Mouse (Mus musculus): Measurements from ENCODE around the gene A630089N07Rik. TPM values are rescaled to one million over a fixed set of nuclear protein-coding genes. Genes with fewer than 3 reads are reported as not detected.
"Not testable (repeated sequence)": the region's sequence is repeated elsewhere in the genome, so short reads cannot be mapped to it uniquely, and the experiment has no call there.

The A630089N07Rik gene
- polyA plus RNA-seq (2015; fragmentation: Nextera tagmentation; extraction: Ambion mirVana) = 11.1 and 11.9 TPM in 2 replicates

DNA sequence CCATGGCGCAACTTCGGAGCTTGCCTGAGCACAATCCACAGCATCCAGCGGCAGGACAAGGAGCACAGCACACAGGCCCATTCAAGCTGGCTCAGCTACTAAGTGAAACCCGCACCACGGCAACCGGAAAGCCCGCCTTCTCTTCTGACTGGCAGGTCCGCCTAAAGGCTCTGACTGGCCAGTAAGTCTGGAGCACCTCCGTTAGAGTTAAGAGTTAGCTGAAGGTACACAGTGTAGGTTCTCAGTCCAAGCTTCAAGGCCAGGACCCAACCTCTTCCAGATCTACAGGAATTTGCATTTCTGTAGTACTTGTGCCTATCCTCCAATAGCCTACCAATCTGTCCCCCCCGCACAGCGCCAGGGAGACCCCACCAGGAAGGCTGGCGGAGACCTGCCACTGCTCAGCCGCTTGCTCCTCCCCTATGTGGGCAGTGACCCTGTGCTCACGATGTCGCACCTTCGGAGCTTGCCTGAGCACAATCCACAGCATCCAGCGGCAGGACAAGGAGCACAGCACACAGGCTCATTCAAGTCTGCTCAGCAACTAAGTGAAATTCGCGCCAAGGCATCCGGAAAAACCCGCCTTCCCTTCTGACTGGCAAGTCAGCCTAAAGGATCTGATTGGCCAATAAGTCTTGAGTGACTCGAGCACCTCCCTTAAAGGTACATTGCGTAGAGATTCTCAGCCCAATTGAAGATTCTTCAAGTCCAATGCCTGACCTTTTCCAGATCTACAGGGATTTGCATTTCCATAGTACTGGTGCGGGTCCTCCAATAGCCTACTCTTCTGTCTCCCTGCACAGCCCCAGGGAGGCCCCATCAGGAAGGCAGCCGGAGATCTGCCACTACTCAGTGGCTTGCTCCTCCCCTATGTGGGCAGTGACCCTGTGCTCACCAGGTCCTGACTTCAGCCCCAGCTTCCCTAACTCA, at the start of gene A630089N07Rik:
Gene A630089N07Rik (minus strand): TSS at position 562 of the 930 bp plus-strand sequence.
- not testable (repeated sequence) for H3K27me3 ChIP-seq (replicated peaks); H3K9me3 ChIP-seq; H3K36me3 ChIP-seq
- under 1% methylated on average over 25 of the region's 25 CpGs for WGBS
- peak within 1 kb of the TSS; percentile 79 for H3K4me2 ChIP-seq
- ATAC-seq (ENCODE audit: extremely low read depth, insufficient number of reproducible peaks, low FRiP score, low TSS enrichment) = peak; percentile 90
- peak within 1 kb of the TSS; percentile 86 for H3K4me3 ChIP-seq
- peak within 1 kb of the TSS; percentile 88 for H3K27ac ChIP-seq (replicated peaks)
- H3K4me1 ChIP-seq = peaks cover 22% of the 10 kb centered on the region
- peak within 1 kb of the TSS; percentile 86 for H3K9ac ChIP-seq

DNA sequence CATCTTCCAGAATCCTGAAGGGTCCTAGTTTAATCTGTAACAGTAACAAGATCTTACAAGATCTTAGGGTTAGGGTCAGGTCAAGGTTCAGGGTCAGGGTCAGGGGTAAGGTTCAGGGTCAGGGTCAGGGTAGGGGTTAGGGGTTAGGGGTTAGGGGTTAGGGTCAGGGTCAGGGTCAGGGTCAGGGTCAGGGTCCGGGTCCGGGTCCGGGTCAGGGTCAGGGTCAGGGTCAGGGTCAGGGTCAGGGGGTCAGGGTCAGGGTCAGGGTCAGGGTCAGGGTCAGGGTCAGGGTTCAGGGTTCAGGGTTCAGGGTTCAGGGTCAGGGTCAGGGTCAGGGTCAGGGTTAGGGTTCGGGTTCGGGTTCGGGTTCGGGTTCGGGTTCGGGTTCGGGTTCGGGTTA, 24.9 kb upstream of the A630089N07Rik start:
- Histone ChIP-seq H3K27ac (replicated peaks) (no peak overlapping the region), H3K4me2 (no peak overlapping the region), H3K4me1 (no peaks in the 10 kb centered on the region), H3K9me3 (peaks cover 17% of the 10 kb centered on the region), H3K4me3 (no peak overlapping the region), H3K9ac (no peak overlapping the region), H3K27me3 (replicated peaks) (no peaks in the 10 kb centered on the region), H3K36me3 (no peaks in the 10 kb centered on the region)
- no peak for ATAC-seq (ENCODE audit: extremely low read depth, insufficient number of reproducible peaks, low FRiP score, low TSS enrichment)
- 96% methylated on average over 11 of the region's 11 CpGs for WGBS

DNA sequence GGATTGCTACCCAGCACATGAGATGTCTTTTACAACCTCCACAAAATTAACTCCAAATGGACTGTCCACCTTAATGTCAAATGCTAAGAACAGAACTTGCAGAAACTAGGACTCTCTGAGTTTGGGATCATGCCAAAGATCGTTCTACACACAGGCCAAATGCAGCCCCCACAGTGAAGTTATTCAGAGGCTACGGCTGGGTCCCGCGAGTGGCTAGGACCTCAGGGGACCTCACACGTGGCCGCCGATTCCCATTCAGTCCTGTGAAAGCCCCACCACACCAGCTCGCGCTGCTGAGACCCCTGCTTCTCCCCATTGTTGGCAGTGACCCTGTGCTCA, 731 bp downstream of the A630089N07Rik start:
- under 1% methylated on average over 9 of the region's 9 CpGs for WGBS
- H3K27ac ChIP-seq (replicated peaks) = peak overlapping the region; percentile 88
- not testable (repeated sequence) for ATAC-seq (ENCODE audit: extremely low read depth, insufficient number of reproducible peaks, low FRiP score, low TSS enrichment)

GRCm38 (mm10) chr16:98081140-98081539, 1.1 kb downstream of the A630089N07Rik start:
- not testable (repeated sequence) for ATAC-seq (ENCODE audit: extremely low read depth, insufficient number of reproducible peaks, low FRiP score, low TSS enrichment)
- peak overlapping the region; percentile 86 for H3K4me3 ChIP-seq
- 71% methylated on average over 1 of the region's 1 CpGs for WGBS

More for the DNA sequence above, 731 bp downstream of the A630089N07Rik start:
- not testable (repeated sequence) for H3K36me3 ChIP-seq; H3K27me3 ChIP-seq (replicated peaks); H3K9me3 ChIP-seq
- H3K9ac ChIP-seq = peak overlapping the region; percentile 86
- H3K4me2 ChIP-seq = peak overlapping the region; percentile 79
- peaks cover 22% of the 10 kb centered on the region for H3K4me1 ChIP-seq
- peak overlapping the region; percentile 86 for H3K4me3 ChIP-seq

DNA sequence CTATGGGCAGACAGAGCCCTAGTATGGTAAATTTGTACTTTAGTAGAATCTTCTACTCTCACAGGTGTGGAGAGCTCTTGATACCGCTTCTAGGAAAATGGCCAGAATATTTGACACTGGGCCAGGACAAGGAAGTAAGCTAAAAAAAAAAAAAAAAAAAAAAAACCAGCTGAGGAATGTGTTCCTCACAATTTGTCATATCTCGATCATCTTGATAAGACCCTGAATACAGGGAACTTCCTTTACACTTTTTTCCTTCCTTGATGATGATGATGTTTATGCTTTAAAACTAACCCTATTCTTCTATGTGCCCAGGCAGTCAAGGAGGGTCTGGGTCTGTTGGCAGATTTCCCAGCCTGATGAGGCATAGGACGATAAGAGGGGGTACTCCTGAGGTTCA, 2.9 kb downstream of the A630089N07Rik start:
- H3K4me1 ChIP-seq = peaks cover 22% of the 10 kb centered on the region
- 69% methylated on average over 3 of the region's 3 CpGs for WGBS
- H3K27me3 ChIP-seq (replicated peaks); ATAC-seq (ENCODE audit: extremely low read depth, insufficient number of reproducible peaks, low FRiP score, low TSS enrichment); H3K4me3 ChIP-seq; H3K9ac ChIP-seq; H3K27ac ChIP-seq (replicated peaks); H3K36me3 ChIP-seq; H3K4me2 ChIP-seq; H3K9me3 ChIP-seq: not testable (repeated sequence)

More at GRCm38 (mm10) chr16:98081140-98081539, 1.1 kb downstream of the A630089N07Rik start:
- peaks cover 22% of the 10 kb centered on the region for H3K4me1 ChIP-seq
- not testable (repeated sequence) for H3K9me3 ChIP-seq; H3K27me3 ChIP-seq (replicated peaks); H3K27ac ChIP-seq (replicated peaks); H3K36me3 ChIP-seq
- peak overlapping the region; percentile 79 for H3K4me2 ChIP-seq
- H3K9ac ChIP-seq = peak overlapping the region; percentile 86

- Histone ChIP-seq H3K4me1 (no peaks in the 10 kb centered on the region), H3K4me3 (no peak overlapping the region), H3K27me3 (replicated peaks) (no peaks in the 10 kb centered on the region), H3K4me2 (no peak overlapping the region), H3K9me3 (no peaks in the 10 kb centered on the region), H3K27ac (replicated peaks) (no peak overlapping the region), H3K36me3 (peaks cover 17% of the 10 kb centered on the region), H3K9ac (no peak overlapping the region)
- ATAC-seq (ENCODE audit: extremely low read depth, insufficient number of reproducible peaks, low FRiP score, low TSS enrichment) = no peak
- WGBS = 69% methylated on average over 2 of the region's 2 CpGs
Measured at GRCm38 (mm10) chr16:98041676-98042075, 40.6 kb downstream of the A630089N07Rik start.

- not testable (repeated sequence) for H3K4me2 ChIP-seq; H3K27me3 ChIP-seq (replicated peaks); H3K27ac ChIP-seq (replicated peaks); H3K4me3 ChIP-seq; ATAC-seq (ENCODE audit: extremely low read depth, insufficient number of reproducible peaks, low FRiP score, low TSS enrichment); H3K4me1 ChIP-seq; H3K9ac ChIP-seq
- WGBS = 94% methylated on average over 2 of the region's 2 CpGs
- Histone ChIP-seq H3K9me3 (peaks cover 14% of the 10 kb centered on the region), H3K36me3 (peaks cover 28% of the 10 kb centered on the region)
Measured at GRCm38 (mm10) chr16:98034971-98035370, 47.3 kb downstream of the A630089N07Rik start.

DNA sequence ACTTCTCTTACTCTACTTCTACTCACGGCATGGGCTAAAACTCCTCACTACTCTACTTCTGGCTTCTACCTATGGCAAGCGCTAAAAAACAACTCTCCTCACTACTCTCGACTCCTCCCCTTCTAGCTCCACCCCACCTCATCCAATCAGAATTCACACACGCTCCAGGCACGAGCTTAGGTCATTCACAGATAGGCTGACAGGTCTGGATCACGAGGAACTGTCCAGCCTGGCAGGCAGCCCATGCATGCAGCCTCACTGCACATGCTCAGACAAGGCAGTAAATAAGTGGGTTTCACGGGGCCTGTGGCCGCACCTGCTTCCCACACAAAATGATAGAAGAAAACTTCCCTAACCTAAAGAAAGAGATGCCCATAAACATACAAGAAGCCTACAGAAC, 56.1 kb downstream of the A630089N07Rik start:
- not testable (repeated sequence) for ATAC-seq (ENCODE audit: extremely low read depth, insufficient number of reproducible peaks, low FRiP score, low TSS enrichment); H3K27ac ChIP-seq (replicated peaks); H3K4me3 ChIP-seq; H3K9me3 ChIP-seq; H3K4me2 ChIP-seq; H3K27me3 ChIP-seq (replicated peaks); H3K9ac ChIP-seq; H3K4me1 ChIP-seq
- peaks cover 22% of the 10 kb centered on the region for H3K36me3 ChIP-seq
- 73% methylated on average over 8 of the region's 8 CpGs for WGBS

GRCm38 (mm10) chr16:98022657-98023345, 59.4 kb downstream of the A630089N07Rik start:
- 65% methylated on average over 2 of the region's 2 CpGs for WGBS
- peaks cover 14% of the 10 kb centered on the region for H3K9me3 ChIP-seq
- peaks cover 31% of the 10 kb centered on the region for H3K36me3 ChIP-seq
- H3K27ac ChIP-seq (replicated peaks) = no peak overlapping the region
- H3K9ac ChIP-seq = no peak overlapping the region
- H3K4me1 ChIP-seq = no peaks in the 10 kb centered on the region
- no peak overlapping the region for H3K4me3 ChIP-seq
- ATAC-seq (ENCODE audit: extremely low read depth, insufficient number of reproducible peaks, low FRiP score, low TSS enrichment) = no peak
- no peaks in the 10 kb centered on the region for H3K27me3 ChIP-seq (replicated peaks)
- no peak overlapping the region for H3K4me2 ChIP-seq

GRCm38 (mm10) chr16:98022081-98022480, 60.2 kb downstream of the A630089N07Rik start:
- no peaks in the 10 kb centered on the region for H3K4me1 ChIP-seq
- no peak overlapping the region for H3K4me3 ChIP-seq
- no peak for ATAC-seq (ENCODE audit: extremely low read depth, insufficient number of reproducible peaks, low FRiP score, low TSS enrichment)
- H3K27me3 ChIP-seq (replicated peaks) = no peaks in the 10 kb centered on the region
- 84% methylated on average over 3 of the region's 3 CpGs for WGBS
- H3K9me3 ChIP-seq = peaks cover 21% of the 10 kb centered on the region
- H3K36me3 ChIP-seq = peaks cover 39% of the 10 kb centered on the region
- no peak overlapping the region for H3K27ac ChIP-seq (replicated peaks)
- H3K4me2 ChIP-seq = no peak overlapping the region
- no peak overlapping the region for H3K9ac ChIP-seq

- H3K27ac ChIP-seq (replicated peaks) = peak overlapping the region; percentile 93; the same call in 1 of the 2 replicates
- H3K4me3 ChIP-seq = peak overlapping the region; percentile 65
- WGBS = 2% methylated on average over 8 of the region's 8 CpGs
- H3K4me1 ChIP-seq = peaks cover 23% of the 10 kb centered on the region
- peak; percentile 21; the same call in 1 of the 2 replicates for ATAC-seq (ENCODE audit: extremely low read depth, insufficient number of reproducible peaks, low FRiP score, low TSS enrichment)
- not testable (repeated sequence) for H3K27me3 ChIP-seq (replicated peaks); H3K9me3 ChIP-seq
- H3K9ac ChIP-seq = peak overlapping the region; percentile 80
- H3K36me3 ChIP-seq = peaks cover 12% of the 10 kb centered on the region; the same call in 1 of the 2 replicates
- H3K4me2 ChIP-seq = peak overlapping the region; percentile 73
Measured at GRCm38 (mm10) chr16:97997383-97997731, 84.9 kb downstream of the A630089N07Rik start.
